Mouse (Mus musculus) midbrain, embryonic 16.5 days (tissue): ENCODE data around the gene Vgf. TPM values are rescaled to one million over a fixed set of nuclear protein-coding genes. Genes with fewer than 3 reads are reported as not detected.

Experiments used
- ATAC-seq: fragments of 200-750 bp; cut with Nextera tagmentation; 2 replicates; pipeline ENCODE4 v1.8.0; 2017; ENCODE audit warnings: moderate TSS enrichment
- H3K27ac ChIP-seq: fragments of 300-500 bp; sonication (generic); 2 replicates; pipeline ENCODE4 v1.5.1; 2014; ENCODE audit warnings: mild to moderate bottlenecking, low read length, mixed read lengths
- H3K27me3 ChIP-seq: fragments of 300-500 bp; sonication (generic); 2 replicates; pipeline ENCODE4 v1.6.1; 2014; ENCODE audit warnings: low read depth, low read length, mixed read lengths; ENCODE audit not compliant: control insufficient read depth, insufficient read depth
- H3K36me3 ChIP-seq: fragments of 300-500 bp; sonication (generic); 2 replicates; pipeline ENCODE4 v1.6.1; 2014; ENCODE audit warnings: mild to moderate bottlenecking, low read length, moderate library complexity, mixed read lengths; ENCODE audit not compliant: control insufficient read depth, insufficient read depth
- H3K4me1 ChIP-seq: fragments of 300-500 bp; sonication (generic); 2 replicates; pipeline ENCODE4 v1.6.1; 2014; ENCODE audit warnings: mild to moderate bottlenecking, low read length, mixed read lengths; ENCODE audit not compliant: control insufficient read depth, insufficient read depth
- H3K4me2 ChIP-seq: fragments of 300-500 bp; sonication (generic); 2 replicates; pipeline ENCODE4 v1.6.1; 2014; ENCODE audit warnings: mild to moderate bottlenecking, low read length, mixed read lengths
- H3K4me3 ChIP-seq: fragments of 300-500 bp; sonication (generic); 2 replicates; pipeline ENCODE4 v1.5.1; 2014; ENCODE audit warnings: low read depth, mild to moderate bottlenecking, low read length, moderate library complexity, mixed read lengths
- H3K9ac ChIP-seq: fragments of 300-500 bp; sonication (generic); 2 replicates; pipeline ENCODE4 v1.6.1; 2014; ENCODE audit warnings: low read depth, low read length, mixed read lengths
- H3K9me3 ChIP-seq: fragments of 300-500 bp; sonication (generic); replicated peaks from 2 replicates; pipeline ENCODE4 v1.6.1; 2014; ENCODE audit warnings: mild to moderate bottlenecking, low read length, mixed read lengths; ENCODE audit not compliant: control insufficient read depth, poor library complexity, severe bottlenecking
- WGBS: fragments of 180-500 bp; shearing (Covaris S2); extraction: QIAGEN DNeasy Blood & Tissue Kit; methylation state at CpG from one replicate; pipeline ENCODE4 v1.1.7; 2014; 5-methylcytosine and 5-hydroxymethylcytosine counted together
- polyA plus RNA-seq: library from polyadenylated mRNA; unstranded; fragments of >200 nt; fragmentation: Nextera tagmentation; extraction: Ambion mirVana; gene quantifications from 2 replicates; pipeline ENCODE4 v1.2.1, GENCODE M21; 2015

Vgf gene
- polyA plus RNA-seq, 1 experiment from 2014 or later, result 15.6 TPM

DNA sequence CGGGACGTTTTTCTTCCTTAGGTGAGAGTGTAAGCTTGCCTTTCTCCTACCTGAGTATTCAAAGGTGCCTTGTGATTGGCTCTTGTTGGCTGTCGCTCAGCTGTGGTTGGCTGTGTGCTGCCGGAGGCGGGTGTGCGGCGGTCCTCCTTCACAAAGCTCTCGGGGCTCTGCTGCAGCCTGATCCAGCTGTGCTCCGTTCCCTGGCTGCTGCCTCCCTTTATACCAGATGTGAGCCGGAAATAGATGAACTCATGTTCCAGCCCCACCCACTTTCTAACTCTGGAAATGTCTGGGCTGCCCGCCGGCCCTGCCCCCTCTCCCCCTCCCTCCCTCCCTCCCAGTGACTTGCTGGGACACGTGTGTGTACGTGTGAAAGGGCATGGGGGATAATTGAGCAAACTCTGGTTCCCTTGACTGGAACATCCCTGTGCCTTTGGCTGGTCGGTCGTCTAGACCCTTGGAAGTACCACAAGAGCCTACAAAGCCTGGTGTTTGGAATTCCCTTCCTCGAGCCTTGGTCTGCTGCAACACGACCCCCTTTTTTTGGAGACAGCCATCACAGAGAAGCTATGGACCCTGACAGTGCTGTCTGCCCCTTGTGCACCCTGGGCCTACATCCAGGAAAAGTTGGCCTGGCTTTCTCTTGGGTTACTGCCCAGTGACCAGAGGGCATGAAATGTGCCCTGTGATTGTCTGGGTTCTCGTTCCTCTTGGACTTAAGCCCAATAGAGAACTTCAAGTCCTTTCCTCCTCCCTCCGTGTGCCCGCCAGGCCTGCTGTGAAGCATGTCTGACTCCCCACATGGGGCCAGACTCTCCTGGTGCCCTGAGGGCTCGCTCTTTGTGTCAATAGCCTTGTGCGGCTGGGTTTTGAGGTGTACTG, 46.1 kb downstream of the Vgf start, which contains the start of gene Serpine1:
Gene Serpine1, minus strand, starts transcription at position 190 of the 882 bp plus-strand sequence.
- no peaks in the 10 kb centered on the region for H3K36me3 ChIP-seq
- H3K9ac ChIP-seq, result peak within 1 kb of the TSS; percentile 23; the same call in 1 of the 2 replicates
- H3K4me1 ChIP-seq, result peaks cover 11% of the 10 kb centered on the region; the same call in 1 of the 2 replicates
- 16% methylated on average over 23 of the region's 23 CpGs for WGBS
- H3K4me3 ChIP-seq, result peak within 1 kb of the TSS; percentile 33
- H3K4me2 ChIP-seq, result peak within 1 kb of the TSS; percentile 59
- no peaks in the 10 kb centered on the region for H3K9me3 ChIP-seq
- H3K27ac ChIP-seq, result peak within 1 kb of the TSS; percentile 38
- ATAC-seq, result peak; percentile 94
- H3K27me3 ChIP-seq, result no peaks in the 10 kb centered on the region

DNA sequence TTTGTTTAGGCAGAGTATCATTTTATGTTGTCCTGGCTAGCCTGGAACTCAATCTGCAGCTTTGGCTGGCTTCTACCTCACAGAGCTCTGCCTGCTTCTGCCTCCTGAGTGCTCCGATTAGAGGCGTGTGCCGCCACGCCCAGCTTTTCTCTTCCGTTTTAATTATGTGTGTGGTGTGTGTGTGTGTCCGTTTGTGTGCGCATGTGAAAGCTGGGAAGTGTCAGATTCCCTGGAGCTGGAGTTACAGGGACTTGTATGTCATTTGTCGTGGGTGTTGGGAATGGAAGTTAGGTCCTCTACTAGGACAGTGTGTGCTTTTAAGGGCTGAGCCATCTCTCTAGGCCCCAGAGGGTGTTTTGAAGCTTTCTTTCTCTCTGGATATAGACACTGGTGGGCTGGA, 46.9 kb downstream of the Vgf start:
- Histone ChIP-seq H3K4me1 (peaks cover 11% of the 10 kb centered on the region; the same call in 1 of the 2 replicates), H3K4me2 (no peak overlapping the region), H3K9ac (no peak overlapping the region), H3K36me3 (no peaks in the 10 kb centered on the region), H3K27me3 (no peaks in the 10 kb centered on the region), H3K27ac (no peak overlapping the region), H3K4me3 (no peak overlapping the region), H3K9me3 (no peaks in the 10 kb centered on the region)
- ATAC-seq, result no peak
- WGBS, result 94% methylated on average over 8 of the region's 8 CpGs

GRCm38 (mm10) chr5:137074191-137074651, 48.0 kb downstream of the Vgf start:
- Histone ChIP-seq H3K9me3 (no peaks in the 10 kb centered on the region), H3K4me1 (peaks cover 11% of the 10 kb centered on the region; the same call in 1 of the 2 replicates), H3K4me3 (no peak overlapping the region), H3K27ac (no peak overlapping the region), H3K27me3 (no peaks in the 10 kb centered on the region), H3K4me2 (no peak overlapping the region), H3K9ac (no peak overlapping the region), H3K36me3 (no peaks in the 10 kb centered on the region)
- no peak for ATAC-seq
- 29% methylated on average over 6 of the region's 6 CpGs for WGBS

DNA sequence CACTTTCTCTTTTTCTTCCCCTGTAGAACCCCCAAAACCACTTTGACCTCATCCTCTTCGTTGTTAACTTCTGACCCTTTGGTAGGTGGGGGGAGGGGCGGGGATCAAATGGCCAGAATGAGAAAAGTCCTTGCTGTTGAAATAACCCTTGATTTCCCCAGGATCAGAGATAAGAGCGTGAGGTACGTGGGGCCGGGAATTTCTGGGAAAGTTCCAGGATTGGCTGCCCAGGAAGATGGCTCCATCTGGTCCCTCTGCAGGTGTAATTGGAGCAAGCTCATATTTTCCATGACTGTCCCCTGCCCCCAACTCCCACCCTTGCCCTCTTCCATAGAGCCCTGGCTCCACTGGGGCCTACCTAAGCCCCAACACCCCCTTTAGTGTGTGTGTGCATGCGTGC, 49.5 kb downstream of the Vgf start:
- Histone ChIP-seq H3K36me3 (no peaks in the 10 kb centered on the region), H3K9me3 (no peaks in the 10 kb centered on the region), H3K4me2 (no peak overlapping the region), H3K4me3 (no peak overlapping the region), H3K27ac (no peak overlapping the region), H3K9ac (no peak overlapping the region), H3K4me1 (peaks cover 11% of the 10 kb centered on the region; the same call in 1 of the 2 replicates), H3K27me3 (no peaks in the 10 kb centered on the region)
- 75% methylated on average over 6 of the region's 6 CpGs for WGBS
- ATAC-seq, result no peak

- H3K27me3 ChIP-seq, result no peaks in the 10 kb centered on the region
- ATAC-seq, result no peak
- no peak overlapping the region for H3K4me2 ChIP-seq
- H3K4me1 ChIP-seq, result peaks cover 11% of the 10 kb centered on the region; the same call in 1 of the 2 replicates
- H3K9me3 ChIP-seq, result no peaks in the 10 kb centered on the region
- H3K9ac ChIP-seq, result no peak overlapping the region
- H3K36me3 ChIP-seq, result no peaks in the 10 kb centered on the region
- 46% methylated on average over 11 of the region's 12 CpGs for WGBS
- no peak overlapping the region for H3K4me3 ChIP-seq
- H3K27ac ChIP-seq, result no peak overlapping the region
These were observed 50.2 kb downstream of the Vgf start for GRCm38 (mm10) chr5:137076191-137076930.

GRCm38 (mm10) chr5:137077187-137077586, 51.0 kb downstream of the Vgf start:
- Histone ChIP-seq H3K9me3 (no peaks in the 10 kb centered on the region), H3K27me3 (no peaks in the 10 kb centered on the region), H3K9ac (no peak overlapping the region), H3K36me3 (no peaks in the 10 kb centered on the region), H3K4me3 (no peak overlapping the region), H3K4me2 (no peak overlapping the region), H3K27ac (no peak overlapping the region), H3K4me1 (peaks cover 8% of the 10 kb centered on the region; the same call in 1 of the 2 replicates)
- 91% methylated on average over 7 of the region's 7 CpGs for WGBS
- no peak for ATAC-seq

GRCm38 (mm10) chr5:137078041-137078440, 51.8 kb downstream of the Vgf start:
- H3K27me3 ChIP-seq, result no peaks in the 10 kb centered on the region
- H3K36me3 ChIP-seq, result no peaks in the 10 kb centered on the region
- ATAC-seq, result no peak
- no peak overlapping the region for H3K27ac ChIP-seq
- H3K9me3 ChIP-seq, result no peaks in the 10 kb centered on the region
- peaks cover 2% of the 10 kb centered on the region; the same call in 1 of the 2 replicates for H3K4me1 ChIP-seq
- no peak overlapping the region for H3K4me3 ChIP-seq
- WGBS, result 86% methylated on average over 14 of the region's 14 CpGs
- no peak overlapping the region for H3K9ac ChIP-seq
- no peak overlapping the region for H3K4me2 ChIP-seq

DNA sequence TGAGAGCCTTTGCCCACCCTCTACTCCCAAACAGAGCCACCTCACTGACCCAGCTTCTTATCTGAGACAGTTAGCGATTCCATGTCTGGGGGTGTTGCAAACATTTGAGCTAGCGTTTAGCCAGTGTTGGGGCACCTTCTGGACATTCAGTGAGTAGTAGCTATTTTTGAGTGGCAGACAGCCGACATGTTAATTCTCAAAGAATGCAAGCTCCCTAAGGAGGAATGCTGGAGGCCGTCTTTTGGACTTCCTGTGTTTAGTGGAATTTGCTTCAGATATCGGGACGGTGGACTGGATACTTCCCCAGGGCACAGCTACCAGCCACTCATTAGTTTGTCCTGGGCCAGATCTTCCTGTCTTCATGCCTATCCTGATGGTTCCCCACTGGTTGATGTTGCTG, 52.4 kb downstream of the Vgf start:
- Histone ChIP-seq H3K27ac (no peak overlapping the region), H3K4me1 (peaks cover 2% of the 10 kb centered on the region; the same call in 1 of the 2 replicates), H3K27me3 (no peaks in the 10 kb centered on the region), H3K36me3 (no peaks in the 10 kb centered on the region), H3K9me3 (no peaks in the 10 kb centered on the region), H3K9ac (no peak overlapping the region), H3K4me3 (no peak overlapping the region), H3K4me2 (no peak overlapping the region)
- ATAC-seq, result no peak
- 65% methylated on average over 6 of the region's 6 CpGs for WGBS
